Mouse (Mus musculus): Measurements from ENCODE around the gene S100a4.
A peak's percentile ranks its signal among the peaks of the same experiment; 100 is the strongest.

The S100a4 gene

DNA sequence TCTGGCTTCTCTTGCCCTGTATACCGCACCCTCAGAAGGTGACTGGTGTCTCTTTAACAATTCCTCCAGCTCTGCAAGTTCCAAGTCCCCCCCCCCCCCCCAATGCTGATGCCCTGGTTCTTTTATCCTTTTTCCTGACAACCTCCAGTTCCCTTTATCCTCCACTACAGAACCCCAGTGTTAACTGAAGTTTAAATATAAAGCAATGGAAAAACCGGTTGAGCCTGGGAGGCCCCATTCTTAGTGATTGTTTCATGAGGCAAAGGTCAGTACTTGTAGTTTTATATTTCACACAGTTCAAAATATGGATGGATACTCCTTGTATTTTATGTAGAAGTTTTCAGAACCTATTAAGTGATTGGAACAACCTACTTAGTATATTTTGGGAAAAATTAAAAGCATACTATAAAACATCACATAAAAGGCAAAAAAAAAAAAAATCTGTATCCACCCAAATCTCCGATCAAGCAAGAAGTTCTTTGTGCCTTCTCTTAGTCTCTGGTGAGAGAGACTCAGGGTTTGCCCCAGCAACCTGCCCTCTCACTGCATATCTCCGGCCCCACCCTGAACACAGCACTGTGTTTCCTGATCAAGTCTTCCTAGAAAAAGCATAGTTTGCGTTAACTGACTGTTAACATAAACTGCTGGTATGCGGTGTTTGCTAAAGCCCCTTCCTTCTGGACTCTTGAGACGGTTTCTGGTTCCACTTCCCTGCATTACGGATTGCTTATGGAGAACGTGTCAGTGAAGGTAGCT is 22.9 kb downstream of the S100a4 start:
- no peak for DNase-seq

DNA sequence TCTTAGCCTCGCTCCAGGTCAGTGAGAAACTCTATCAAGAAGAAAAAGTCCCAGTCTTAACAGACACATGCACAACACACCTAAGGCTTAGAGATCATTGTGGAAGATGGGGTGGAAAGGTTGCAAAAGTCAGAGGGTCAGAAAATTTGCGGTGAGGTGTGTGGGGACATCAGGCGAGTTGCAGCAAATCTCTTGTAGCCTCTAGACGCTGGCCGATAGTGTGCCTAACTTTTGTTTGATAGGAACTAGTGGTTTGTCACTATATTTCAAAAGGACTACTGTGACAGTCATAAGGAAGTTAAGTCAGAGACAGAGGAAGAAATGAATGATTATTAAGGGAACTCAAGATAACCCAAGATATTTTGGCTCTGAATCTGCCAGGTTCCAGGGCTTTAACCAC is 23.8 kb downstream of the S100a4 start:
- no peak for DNase-seq

GRCm38 (mm10) chr3:90627807-90628206 is 24.2 kb downstream of the S100a4 start:
- peak; percentile 59 for DNase-seq

- DNase-seq: no peak
These were observed 25.7 kb downstream of the S100a4 start for GRCm38 (mm10) chr3:90629298-90629697.

GRCm38 (mm10) chr3:90631984-90632383 is 28.4 kb downstream of the S100a4 start:
- DNase-seq: no peak

GRCm38 (mm10) chr3:90638511-90639275 is 35.1 kb downstream of the S100a4 start:
- DNase-seq: no peak

DNA sequence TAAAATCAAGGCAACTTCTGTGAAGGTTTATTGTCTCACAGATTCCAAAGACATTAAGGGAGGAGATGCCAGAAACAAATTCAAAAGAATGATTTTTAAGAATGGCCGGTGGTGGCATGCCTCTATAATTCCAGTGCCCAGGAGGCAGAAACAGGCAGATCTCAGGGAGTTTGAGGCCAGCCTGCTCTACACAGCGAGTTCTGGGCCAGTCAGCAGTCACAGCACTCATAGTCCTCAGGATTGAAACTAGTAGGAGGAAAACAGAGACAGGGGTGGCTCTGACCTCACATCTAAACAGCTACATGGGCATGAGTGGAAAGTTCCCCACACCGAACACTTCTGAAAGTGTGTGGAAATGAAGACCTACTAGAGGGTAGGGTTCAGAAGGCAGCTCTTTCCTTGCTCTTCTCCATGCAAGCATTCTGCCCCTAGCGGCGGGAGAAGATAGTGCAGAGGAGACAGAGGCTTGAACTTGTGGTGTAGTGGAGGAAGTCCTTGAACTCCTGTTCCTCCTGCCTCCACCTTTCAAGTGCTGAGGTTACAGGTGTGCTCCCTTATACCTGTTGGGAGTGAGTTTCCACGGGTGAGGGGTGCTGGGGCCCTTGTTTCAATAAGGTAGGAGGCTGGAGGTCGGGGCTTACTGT is 36.1 kb downstream of the S100a4 start:
- DNase-seq: peak; percentile 33

GRCm38 (mm10) chr3:90640981-90641380 is 37.4 kb downstream of the S100a4 start:
- DNase-seq: no peak

DNA sequence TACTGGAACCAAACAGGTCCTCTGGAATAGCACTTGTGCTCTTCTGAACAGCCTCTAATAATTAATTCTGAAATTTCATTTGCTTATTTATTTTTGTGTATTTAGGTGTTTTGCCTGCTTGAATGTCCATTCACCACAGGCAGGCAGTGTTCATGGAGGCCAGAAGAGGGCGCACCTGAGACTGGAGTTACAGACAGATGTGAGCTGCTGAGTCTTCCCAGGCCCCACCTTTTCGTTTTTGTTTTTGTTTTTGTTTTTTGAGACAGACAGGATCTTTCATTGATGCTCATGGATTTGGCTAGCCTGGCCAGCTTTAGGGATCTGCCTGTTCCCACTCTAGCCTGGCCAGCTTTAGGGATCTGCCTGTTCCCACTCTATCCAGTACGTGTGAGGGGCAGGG is 40.6 kb downstream of the S100a4 start:
- DNase-seq: peak; percentile 74

- no peak for DNase-seq
These were observed 43.7 kb downstream of the S100a4 start for GRCm38 (mm10) chr3:90647291-90647690.

DNA sequence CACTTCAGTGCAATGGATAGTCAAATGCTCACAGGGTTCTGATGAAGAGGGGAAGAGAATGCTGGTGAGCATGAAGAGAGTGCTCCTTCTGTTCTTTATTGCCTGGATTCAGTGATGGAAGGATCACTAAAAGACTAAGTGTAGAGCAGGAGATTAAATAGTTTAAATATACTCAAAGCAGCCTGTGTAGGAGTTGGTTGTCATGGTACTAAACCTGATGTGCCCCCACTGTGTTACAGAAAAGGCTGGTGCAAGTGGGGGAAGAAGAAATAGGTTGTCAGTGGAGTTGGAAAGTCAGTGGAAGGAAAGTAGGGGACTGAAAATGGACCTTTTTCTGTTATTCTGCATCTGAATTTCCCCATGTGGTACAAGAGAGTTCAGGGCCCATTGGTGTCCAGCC is 45.4 kb downstream of the S100a4 start:
- no peak for DNase-seq

DNA sequence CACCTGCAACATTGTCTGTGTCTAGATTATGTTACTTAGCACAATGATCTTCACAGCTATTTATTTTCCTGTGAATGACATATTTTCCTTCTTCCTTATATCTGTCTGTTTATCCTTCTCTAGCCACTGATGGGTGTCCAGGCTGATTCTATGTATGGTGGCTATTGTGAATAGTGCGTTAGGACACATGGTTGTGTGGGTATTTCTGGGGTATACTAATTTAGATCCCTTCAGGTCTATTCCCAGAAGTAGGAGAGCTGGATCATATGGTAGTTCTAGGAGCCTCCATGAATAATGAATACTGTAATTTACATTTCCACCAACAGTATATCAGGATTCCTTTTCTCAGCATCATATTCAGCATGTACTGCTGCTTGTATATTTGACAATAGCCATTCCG is 46.3 kb downstream of the S100a4 start:
- no peak for DNase-seq

DNA sequence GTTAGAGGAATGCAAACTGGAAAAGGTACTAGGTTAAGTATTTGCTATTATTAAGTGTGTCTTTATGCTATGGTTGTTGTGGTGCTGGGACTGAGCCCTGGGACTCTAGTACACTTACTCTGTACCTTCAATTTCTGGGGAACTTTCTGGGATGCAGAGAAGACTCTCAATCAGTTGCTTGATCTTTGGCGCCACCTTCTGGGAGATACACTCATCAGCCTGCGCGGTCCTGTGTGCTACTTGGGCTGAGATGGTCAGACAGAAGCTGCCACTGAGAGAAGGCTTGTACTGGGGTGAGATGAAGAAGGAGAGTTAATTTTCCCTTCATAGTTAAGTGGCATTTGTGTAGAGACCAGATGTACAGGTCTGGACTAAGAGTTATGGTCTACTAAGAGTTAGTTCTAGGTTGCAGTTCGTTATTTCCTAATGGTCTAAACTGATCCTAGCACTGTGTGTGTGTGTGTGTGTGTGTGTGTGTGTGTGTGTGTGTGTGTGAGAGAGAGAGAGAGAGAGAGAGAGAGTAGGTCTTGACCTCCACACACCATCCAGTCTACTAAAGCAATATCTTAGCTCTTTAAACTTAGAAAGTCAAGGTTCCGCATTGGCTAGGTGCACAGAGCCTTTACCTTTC is 49.4 kb downstream of the S100a4 start:
- DNase-seq: peak; percentile 86

GRCm38 (mm10) chr3:90653717-90654116 is 50.1 kb downstream of the S100a4 start, which contains the start of gene S100a7a:
Gene S100a7a (plus strand): TSS chr3:90654017.
- no peak for DNase-seq

All from kidney, postnatal 10 days (tissue).